Mouse (Mus musculus) mature B cell (primary cell): ENCODE data around the gene Aknad1.

Source experiments
- in situ Hi-C: fragments of 300-500 bp; cut with MboI; formaldehyde crosslinking; loops from 2 replicates; pipeline ENCODE4 v1.14.3; 2019

Gene Aknad1

GRCm38 (mm10) chr3:108751061-108751460 is 11.6 kb downstream of the Aknad1 start:
- in situ Hi-C loops, result no loop called here

GRCm38 (mm10) chr3:108751691-108752090 is 12.2 kb downstream of the Aknad1 start:
- in situ Hi-C loops, result no loop called here

- in situ Hi-C loops, result no loop called here
Observed at GRCm38 (mm10) chr3:108754541-108754940, 15.1 kb downstream of the Aknad1 start.

- in situ Hi-C loops, result no loop called here
Observed at GRCm38 (mm10) chr3:108755542-108755941, 16.1 kb downstream of the Aknad1 start.

- in situ Hi-C loops, result no loop called here
Observed at GRCm38 (mm10) chr3:108756131-108756530, 16.7 kb downstream of the Aknad1 start.

- in situ Hi-C loops, result no loop called here
Observed at GRCm38 (mm10) chr3:108757570-108757969, 18.1 kb downstream of the Aknad1 start.

GRCm38 (mm10) chr3:108759566-108760420 is 20.3 kb downstream of the Aknad1 start:
- in situ Hi-C loops, result no loop called here

GRCm38 (mm10) chr3:108762597-108763111 is 23.2 kb downstream of the Aknad1 start:
- in situ Hi-C loops, result no loop called here

- in situ Hi-C loops, result no loop called here
Observed at GRCm38 (mm10) chr3:108763691-108764090, 24.2 kb downstream of the Aknad1 start.

- in situ Hi-C loops, result no loop called here
Observed at GRCm38 (mm10) chr3:108764976-108765375, 25.5 kb downstream of the Aknad1 start.

- in situ Hi-C loops, result no loop called here
Observed at GRCm38 (mm10) chr3:108765476-108765875, 26.0 kb downstream of the Aknad1 start.

- in situ Hi-C loops, result no loop called here
Observed at GRCm38 (mm10) chr3:108766943-108767342, 27.5 kb downstream of the Aknad1 start.

- in situ Hi-C loops, result no loop called here
Observed at GRCm38 (mm10) chr3:108767416-108767815, 28.0 kb downstream of the Aknad1 start.

- in situ Hi-C loops, result no loop called here
Observed at GRCm38 (mm10) chr3:108769547-108769946, 30.1 kb downstream of the Aknad1 start.

- in situ Hi-C loops, result no loop called here
Observed at GRCm38 (mm10) chr3:108770725-108771368, 31.4 kb downstream of the Aknad1 start.

- in situ Hi-C loops, result no loop called here
Observed at GRCm38 (mm10) chr3:108772211-108772610, 32.8 kb downstream of the Aknad1 start.

GRCm38 (mm10) chr3:108772811-108773210 is 33.4 kb downstream of the Aknad1 start:
- in situ Hi-C loops, result no loop called here

GRCm38 (mm10) chr3:108778761-108779540 is 39.5 kb downstream of the Aknad1 start:
- in situ Hi-C loops, result no loop called here

- in situ Hi-C loops, result no loop called here
Observed at GRCm38 (mm10) chr3:108781238-108781883, 41.9 kb downstream of the Aknad1 start.

- in situ Hi-C loops, result no loop called here
Observed at GRCm38 (mm10) chr3:108781884-108782270, 42.4 kb downstream of the Aknad1 start.

- in situ Hi-C loops, result no loop called here
Observed at GRCm38 (mm10) chr3:108782364-108782895, 43.0 kb downstream of the Aknad1 start.
